ENCODE assay signal across 23 mouse cellular contexts in the genomic region with DNA sequence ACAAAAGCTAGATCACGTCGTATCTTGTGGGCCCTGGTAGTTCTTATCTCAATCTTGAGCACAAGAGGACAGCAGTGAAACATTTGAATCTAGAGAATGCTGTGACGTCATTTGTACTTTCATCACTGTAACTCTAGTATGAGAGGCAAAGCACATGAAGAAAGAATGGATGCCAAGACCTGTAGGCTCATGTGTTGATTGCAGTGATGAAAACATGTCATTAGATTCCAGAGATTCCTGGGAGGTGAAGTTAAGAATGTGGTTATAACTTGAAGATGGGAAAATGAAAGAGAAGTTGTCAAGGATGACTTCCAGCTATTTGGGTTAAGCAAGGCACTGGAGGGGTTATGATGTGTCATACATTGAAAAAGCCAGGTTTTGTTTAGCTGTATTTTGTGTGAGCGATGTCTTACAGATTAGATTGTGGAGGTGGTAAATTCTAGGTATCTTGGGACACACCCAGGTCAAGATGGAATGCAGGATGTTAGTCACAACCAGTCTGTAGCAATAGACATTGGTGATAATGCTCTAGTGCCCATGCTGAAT.
A peak's percentile ranks its signal among the peaks of the same experiment; 100 is the strongest.
DNase-seq lines count a peak whose midpoint lies in the region; ATAC-seq and TF ChIP-seq lines count a peak whose summit lies in the region.
"Had no signal": no experiment of that assay in that cellular context is flagged by ENCODE, and none has a peak within 500 bp of the region (broad histone marks: within the 10 kb centered on the region; RNA-seq: fewer than 3 reads in every experiment).

No protein-coding gene starts in this region.

- no peaks in the 10 kb centered on the region for H3K4me1 ChIP-seq in midbrain, embryonic 15.5 days
- H3K4me1 ChIP-seq: embryonic facial prominence, embryonic 10.5 days; embryonic facial prominence, embryonic 12.5 days; forebrain, embryonic 10.5 days; forebrain, embryonic 12.5 days had no signal

- DNase-seq in 3134 (ENCODE audit: extremely low read depth, insufficient read length, low spot score), result peak; percentile 30
- DNase-seq in Muller cell, postnatal 12 days (ENCODE audit: inconsistent ontology term), result peak; percentile 17
- peak; percentile 30 for DNase-seq in Patski (ENCODE audit: low read depth, low spot score)
- no peak for DNase-seq in cerebellum, postnatal 25 days
- DNase-seq in spleen, postnatal 4 days (ENCODE audit: low spot score in 2 of 2), result no peak
- DNase-seq: adrenal gland, adult 8-10 months; adrenal gland, postnatal 14 days; adrenal gland, postnatal 36 days; B cell, adult 2 months; cerebellum, adult 11-12 months; cerebellum, adult 8-10 months; cerebellum, adult 9-11 months; cerebellum, postnatal 14 days had no signal

- ATAC-seq in Patski, result peak; percentile 95
- ATAC-seq in midbrain, embryonic 15.5 days (replicated peaks), result no peak
- ATAC-seq: CD4-positive, CD25-positive, alpha-beta regulatory T cell, adult 4 months; forebrain, embryonic 14.5 days; forebrain, embryonic 16.5 days had no signal

- TF ChIP-seq CTCF in Patski (IDR thresholded peaks at IDR 0.05), result peak; percentile 33

- no peak overlapping the region for H3K9ac ChIP-seq in midbrain, embryonic 15.5 days
- H3K9ac ChIP-seq: embryonic facial prominence, embryonic 12.5 days; forebrain, embryonic 12.5 days had no signal

- no peak overlapping the region for H3K4me3 ChIP-seq in midbrain, embryonic 15.5 days
- H3K4me3 ChIP-seq: embryonic facial prominence, embryonic 10.5 days; embryonic facial prominence, embryonic 12.5 days; forebrain, embryonic 10.5 days; forebrain, embryonic 12.5 days had no signal

- H3K27ac ChIP-seq in midbrain, embryonic 15.5 days, result no peak overlapping the region
- H3K27ac ChIP-seq: embryonic facial prominence, embryonic 10.5 days; embryonic facial prominence, embryonic 12.5 days; forebrain, embryonic 10.5 days; forebrain, embryonic 12.5 days had no signal

- in situ Hi-C loops in Patski (cut with MboI; ENCODE audit: low pct_unique_long_range_greater_than_20kb), result no loop called here

- 90% methylated on average over 4 of the region's 4 CpGs for WGBS in midbrain, embryonic 15.5 days

- H3K4me2 ChIP-seq in midbrain, embryonic 15.5 days, result no peak overlapping the region
- H3K4me2 ChIP-seq: embryonic facial prominence, embryonic 12.5 days; forebrain, embryonic 12.5 days had no signal

- CTCF ChIA-PET in Patski (lab: Charles Lee), result interaction anchor here (1.0 to 1.1 kb wide), 2 partner anchors 9 to 190 kb away, joined by 3 read pairs; no protein-coding TSS in a partner anchor

- no peaks in the 10 kb centered on the region for H3K36me3 ChIP-seq in midbrain, embryonic 15.5 days (replicated peaks)
- H3K36me3 ChIP-seq: embryonic facial prominence, embryonic 10.5 days; embryonic facial prominence, embryonic 12.5 days; forebrain, embryonic 10.5 days; forebrain, embryonic 12.5 days; G1E had no signal

- no peaks in the 10 kb centered on the region for H3K9me3 ChIP-seq in midbrain, embryonic 15.5 days
- H3K9me3 ChIP-seq: embryonic facial prominence, embryonic 10.5 days; embryonic facial prominence, embryonic 12.5 days; forebrain, embryonic 10.5 days; forebrain, embryonic 12.5 days had no signal

- POLR2A ChIA-PET in Patski (lab: Charles Lee), result interaction anchor here (0.6 kb wide), 1 partner anchor 163 kb away, joined by 3 read pairs; no protein-coding TSS in a partner anchor

- H3K27me3 ChIP-seq in Patski, result no peaks in the 10 kb centered on the region
- peaks cover 7% of the 10 kb centered on the region for H3K27me3 ChIP-seq in midbrain, embryonic 15.5 days (replicated peaks)
- H3K27me3 ChIP-seq: CH12.LX; embryonic facial prominence, embryonic 12.5 days had no signal

Comparison
In these comparisons a context has a peak if more than half of its experiments do, and no peak if none do; other contexts are left out.
1. DNase-seq: peak in 3134 (single experiment), Muller cell, postnatal 12 days (single experiment) and Patski (single experiment); none in cerebellum, postnatal 25 days (0 of 2) and spleen, postnatal 4 days (0 of 2).